Mouse (Mus musculus) embryonic facial prominence, embryonic 11.5 days (tissue): ENCODE results near the gene Trarg1. TPM values are rescaled to one million over a fixed set of nuclear protein-coding genes. Genes with fewer than 3 reads are reported as not detected.
A peak's percentile ranks its signal among the peaks of the same experiment; 100 is the strongest.

Experiments
- ATAC-seq: fragments of 200-750 bp; cut with Nextera tagmentation; replicated peaks from 2 replicates; pipeline ENCODE4 v1.8.0; 2017; ENCODE audit warnings: low read depth; ENCODE audit not compliant: insufficient number of reproducible peaks, low FRiP score, low TSS enrichment
- DNase-seq: peaks from one replicate; pipeline ENCODE4 v3.0.0-alpha.2; 2015; ENCODE audit warnings: low spot score
- H3K27ac ChIP-seq: fragments of 300-500 bp; sonication (generic); replicated peaks from 2 replicates; pipeline ENCODE4 v1.5.1; 2014; ENCODE audit warnings: mild to moderate bottlenecking, low read depth, low read length, control low read depth
- H3K27me3 ChIP-seq: fragments of 300-500 bp; sonication (generic); 2 replicates; pipeline ENCODE4 v1.6.1; 2014; ENCODE audit warnings: mild to moderate bottlenecking, low read length, moderate library complexity, mixed read lengths; ENCODE audit not compliant: control insufficient read depth, insufficient read depth
- H3K36me3 ChIP-seq: fragments of 300-500 bp; sonication (generic); replicated peaks from 2 replicates; pipeline ENCODE4 v1.6.1; 2014; ENCODE audit warnings: low read depth, mild to moderate bottlenecking, low read length, moderate library complexity, mixed read lengths; ENCODE audit not compliant: control insufficient read depth, insufficient read depth
- H3K4me1 ChIP-seq: fragments of 300-500 bp; sonication (generic); 2 replicates; pipeline ENCODE4 v1.6.1; 2014; ENCODE audit warnings: low read length, mixed read lengths; ENCODE audit not compliant: control insufficient read depth, insufficient read depth
- H3K4me2 ChIP-seq: fragments of 300-500 bp; sonication (generic); 2 replicates; pipeline ENCODE4 v1.6.1; 2014; ENCODE audit warnings: low read depth, mild to moderate bottlenecking, control low read depth, low read length, moderate library complexity
- H3K4me3 ChIP-seq: fragments of 300-500 bp; sonication (generic); 2 replicates; pipeline ENCODE4 v1.5.1; 2014; ENCODE audit warnings: low read depth, low read length, control low read depth
- H3K9ac ChIP-seq: fragments of 300-500 bp; sonication (generic); replicated peaks from 2 replicates; pipeline ENCODE4 v1.6.1; 2014; ENCODE audit warnings: mild to moderate bottlenecking, control low read depth, low read length
- H3K9me3 ChIP-seq: fragments of 300-500 bp; sonication (generic); replicated peaks from 2 replicates; pipeline ENCODE4 v1.6.1; 2016; ENCODE audit warnings: mild to moderate bottlenecking, low read length, inconsistent platforms, mixed read lengths; ENCODE audit not compliant: control insufficient read depth
- WGBS: fragments of 180-500 bp; shearing (Covaris S2); extraction: QIAGEN DNeasy Blood & Tissue Kit; methylation state at CpG from one replicate; pipeline ENCODE4 v1.1.7; 2014; 5-methylcytosine and 5-hydroxymethylcytosine counted together
- polyA plus RNA-seq: library from polyadenylated mRNA; unstranded; fragments of >200 nt; fragmentation: Nextera tagmentation; extraction: Ambion mirVana; gene quantifications from 2 replicates; pipeline ENCODE4 v1.2.1, GENCODE M21; 2014

Gene Trarg1
- polyA plus RNA-seq, 1 experiment from 2014 or later = not detected

- Histone ChIP-seq H3K9me3 (no peaks in the 10 kb centered on the region), H3K36me3 (no peaks in the 10 kb centered on the region), H3K27ac (no peak overlapping the region), H3K9ac (no peak overlapping the region), H3K4me1 (no peaks in the 10 kb centered on the region), H3K4me2 (no peak overlapping the region), H3K27me3 (peaks cover 16% of the 10 kb centered on the region), H3K4me3 (no peak overlapping the region)
- WGBS = 47% methylated on average over 7 of the region's 7 CpGs
- no peak for ATAC-seq
- DNase-seq = no peak
Observed at GRCm38 (mm10) chr11:76661790-76662468, 17.7 kb upstream of the Trarg1 start.

GRCm38 (mm10) chr11:76666002-76666649, 13.5 kb upstream of the Trarg1 start:
- peak overlapping the region; percentile 32 for H3K4me2 ChIP-seq
- peaks cover 33% of the 10 kb centered on the region for H3K27me3 ChIP-seq
- H3K9ac ChIP-seq = no peak overlapping the region
- no peaks in the 10 kb centered on the region for H3K9me3 ChIP-seq
- ATAC-seq = no peak
- peak overlapping the region; percentile 20 for H3K4me3 ChIP-seq
- H3K27ac ChIP-seq = no peak overlapping the region
- no peaks in the 10 kb centered on the region for H3K36me3 ChIP-seq
- H3K4me1 ChIP-seq = no peaks in the 10 kb centered on the region
- 6% methylated on average over 35 of the region's 35 CpGs for WGBS
- DNase-seq = peak; percentile 36

DNA sequence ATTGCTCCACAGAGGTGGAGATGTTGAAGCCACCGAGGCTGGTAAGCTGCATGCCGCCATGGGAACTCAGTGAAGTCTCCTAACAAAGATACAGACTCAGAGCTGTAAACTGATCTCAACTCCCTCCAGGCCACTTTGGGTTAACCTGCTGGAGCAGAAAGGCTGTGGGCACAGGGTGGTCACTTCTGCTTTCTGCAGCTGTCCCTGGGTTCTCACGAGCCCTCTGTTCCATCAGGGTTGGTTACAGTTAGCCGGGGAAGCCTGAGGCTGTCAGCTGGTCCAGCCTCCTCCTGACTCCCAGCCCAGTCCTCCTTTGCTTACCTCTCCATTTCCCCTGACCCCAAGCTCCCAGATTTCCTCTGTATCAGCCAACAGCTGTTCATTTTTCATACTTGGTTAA, 11.8 kb upstream of the Trarg1 start:
- no peak overlapping the region for H3K9ac ChIP-seq
- ATAC-seq = no peak
- H3K4me3 ChIP-seq = no peak overlapping the region
- H3K9me3 ChIP-seq = no peaks in the 10 kb centered on the region
- H3K36me3 ChIP-seq = no peaks in the 10 kb centered on the region
- 18% methylated on average over 4 of the region's 4 CpGs for WGBS
- peaks cover 6% of the 10 kb centered on the region; the same call in 1 of the 2 replicates for H3K4me1 ChIP-seq
- no peak overlapping the region for H3K27ac ChIP-seq
- no peak for DNase-seq
- no peak overlapping the region for H3K4me2 ChIP-seq
- H3K27me3 ChIP-seq = peaks cover 46% of the 10 kb centered on the region

DNA sequence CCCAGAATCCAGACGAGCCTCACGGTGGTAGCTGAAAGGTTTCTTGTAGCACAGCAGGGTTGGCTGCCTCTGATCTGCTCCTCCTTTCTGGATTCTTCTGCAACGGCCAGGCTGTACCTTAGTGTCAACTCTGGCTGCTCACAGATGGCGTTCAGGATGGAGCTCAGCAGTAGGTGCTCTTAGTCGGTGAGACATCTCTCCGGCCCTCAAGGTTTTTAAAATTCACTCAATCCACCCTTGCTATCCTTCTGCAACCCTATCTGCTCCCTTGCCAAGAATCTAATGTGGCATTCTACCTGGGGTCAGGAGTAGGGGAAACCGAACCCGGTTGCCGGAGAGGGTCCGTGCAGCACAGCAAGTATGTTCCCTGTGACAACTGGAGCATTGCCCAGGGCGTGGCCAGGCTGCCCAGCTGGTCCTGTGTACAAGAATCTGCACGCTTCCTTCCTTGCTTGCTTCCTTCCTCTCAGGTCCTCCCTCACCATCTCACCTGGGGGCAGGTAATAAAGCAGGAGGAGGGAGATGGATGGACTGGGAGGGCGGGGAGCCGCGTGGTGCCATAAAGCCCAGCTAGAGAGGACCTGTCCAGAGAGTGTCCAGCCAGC, 7.6 kb upstream of the Trarg1 start, which contains the start of gene Bhlha9:
Gene Bhlha9, plus strand, starts transcription at position 600 of the 605 bp plus-strand sequence.
- no peak for ATAC-seq
- peak within 1 kb of the TSS; percentile 51 for H3K9ac ChIP-seq

DNA sequence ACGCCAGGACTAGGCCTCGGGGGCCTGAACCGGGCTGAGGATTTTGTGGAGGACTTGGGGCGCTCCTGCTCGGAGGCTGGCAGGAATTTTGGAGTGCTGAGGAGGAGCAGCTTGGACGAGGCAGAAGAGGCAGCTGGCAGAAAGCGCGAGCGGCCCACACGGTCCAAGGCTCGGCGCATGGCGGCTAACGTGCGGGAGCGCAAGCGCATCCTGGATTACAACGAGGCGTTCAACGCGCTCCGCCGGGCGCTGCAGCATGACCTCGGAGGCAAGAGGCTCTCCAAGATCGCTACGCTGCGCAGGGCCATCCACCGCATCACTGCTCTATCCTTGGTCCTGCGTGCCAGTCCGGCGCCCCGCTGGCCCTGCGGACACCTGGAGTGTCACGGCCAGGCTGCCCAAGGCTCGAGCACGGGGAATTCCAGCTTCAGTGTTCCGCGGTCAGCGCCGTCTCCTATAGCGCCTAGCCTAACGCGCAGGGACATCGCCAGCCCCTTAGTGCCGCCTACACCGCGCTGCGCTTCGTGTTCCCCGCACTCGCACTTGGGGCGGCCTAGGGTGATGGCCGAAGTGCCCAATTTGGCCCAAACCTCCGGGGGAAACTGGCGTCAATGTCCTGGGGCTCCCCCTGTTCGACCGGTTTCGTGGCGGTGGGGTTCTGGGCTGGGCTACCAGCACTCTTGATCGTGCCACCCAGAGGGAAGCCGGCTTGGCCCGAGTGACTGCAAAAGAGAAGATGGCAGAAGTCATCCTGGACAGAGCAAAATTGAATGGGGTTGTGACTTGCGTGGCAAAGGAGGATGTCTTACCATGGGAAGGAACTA, 6.8 kb upstream of the Trarg1 start:
- no peak overlapping the region for H3K27ac ChIP-seq
- no peaks in the 10 kb centered on the region for H3K9me3 ChIP-seq
- peak overlapping the region; percentile 34 for H3K4me3 ChIP-seq
- ATAC-seq (no peak), DNase-seq (peak; percentile 55)
- peak overlapping the region; percentile 51 for H3K9ac ChIP-seq
- peaks cover 8% of the 10 kb centered on the region; the same call in 1 of the 2 replicates for H3K4me1 ChIP-seq
- H3K36me3 ChIP-seq = no peaks in the 10 kb centered on the region
- peak overlapping the region; percentile 73 for H3K4me2 ChIP-seq
- 2% methylated on average over 64 of the region's 64 CpGs for WGBS
- H3K27me3 ChIP-seq = peaks cover 45% of the 10 kb centered on the region

More for the DNA sequence above, 7.6 kb upstream of the Trarg1 start, which contains the start of gene Bhlha9:
- WGBS = 57% methylated on average over 15 of the region's 15 CpGs
- H3K4me1 ChIP-seq = peaks cover 8% of the 10 kb centered on the region; the same call in 1 of the 2 replicates
- H3K36me3 ChIP-seq = no peaks in the 10 kb centered on the region
- peaks cover 52% of the 10 kb centered on the region for H3K27me3 ChIP-seq
- H3K4me3 ChIP-seq = peak within 1 kb of the TSS; percentile 34
- DNase-seq = no peak
- H3K9me3 ChIP-seq = no peaks in the 10 kb centered on the region
- H3K27ac ChIP-seq = no peak within 1 kb of the TSS
- H3K4me2 ChIP-seq = peak within 1 kb of the TSS; percentile 73

DNA sequence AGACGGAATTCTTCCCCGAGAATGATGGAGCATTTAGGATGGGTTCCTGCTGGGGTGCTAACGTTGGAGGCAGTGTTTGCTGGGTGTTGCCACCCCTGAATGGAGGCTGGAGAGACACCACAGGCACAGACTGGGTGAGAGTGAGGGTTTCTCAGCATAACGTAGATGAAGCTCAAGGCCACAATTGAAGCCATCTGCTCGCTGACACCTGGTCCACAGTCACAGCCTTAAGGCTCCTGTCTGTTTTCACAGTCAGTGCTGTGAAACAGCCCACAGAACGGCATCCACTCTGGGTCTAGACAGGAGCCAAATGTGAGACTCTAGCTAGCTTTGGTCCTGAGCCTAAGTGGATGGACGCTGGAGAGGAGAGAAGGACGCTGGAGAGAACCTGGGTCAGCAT, 5.4 kb upstream of the Trarg1 start:
- no peaks in the 10 kb centered on the region for H3K9me3 ChIP-seq
- H3K4me1 ChIP-seq = peaks cover 8% of the 10 kb centered on the region; the same call in 1 of the 2 replicates
- peaks cover 44% of the 10 kb centered on the region for H3K27me3 ChIP-seq
- WGBS = 50% methylated on average over 8 of the region's 8 CpGs
- ATAC-seq = no peak
- no peak overlapping the region for H3K4me2 ChIP-seq
- no peak overlapping the region for H3K27ac ChIP-seq
- no peak for DNase-seq
- H3K9ac ChIP-seq = no peak overlapping the region
- H3K4me3 ChIP-seq = no peak overlapping the region
- no peaks in the 10 kb centered on the region for H3K36me3 ChIP-seq

DNA sequence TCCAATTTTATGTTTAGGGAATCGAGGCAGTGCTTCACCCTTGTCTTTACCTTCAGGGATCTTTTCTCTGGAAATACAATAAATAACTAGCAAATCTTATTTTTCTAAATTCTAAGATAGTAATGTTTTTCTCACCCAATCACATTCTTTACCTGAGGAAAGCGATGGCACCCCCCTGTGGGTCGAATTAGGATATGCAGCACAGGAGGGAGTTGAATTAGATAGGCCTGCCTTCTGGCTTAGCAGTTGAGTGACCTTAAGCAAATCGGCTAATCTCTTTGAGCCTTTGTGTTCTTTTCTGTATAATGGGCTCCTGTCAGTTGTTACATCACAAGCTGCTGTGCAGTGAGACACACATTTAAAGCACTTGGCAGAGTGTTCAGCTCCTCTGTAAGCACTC, 4.9 kb upstream of the Trarg1 start:
- WGBS = 43% methylated on average over 4 of the region's 4 CpGs
- no peak overlapping the region for H3K9ac ChIP-seq
- H3K9me3 ChIP-seq = no peaks in the 10 kb centered on the region
- ATAC-seq = no peak
- H3K27ac ChIP-seq = no peak overlapping the region
- H3K27me3 ChIP-seq = peaks cover 44% of the 10 kb centered on the region
- no peak overlapping the region for H3K4me3 ChIP-seq
- H3K36me3 ChIP-seq = no peaks in the 10 kb centered on the region
- H3K4me1 ChIP-seq = peaks cover 8% of the 10 kb centered on the region; the same call in 1 of the 2 replicates
- no peak overlapping the region for H3K4me2 ChIP-seq
- no peak for DNase-seq
